Mouse (Mus musculus) liver, adult (tissue): ENCODE measurements around the gene Kcnb1.

ENCODE experiments used
- GATA4 ChIP-seq: IDR thresholded peaks from 2 replicates; pipeline ENCODE4 v1.6.1; 2014; ENCODE audit warnings: mild to moderate bottlenecking, low read length; ENCODE audit not compliant: insufficient replicate concordance

The Kcnb1 gene

GRCm38 (mm10) chr2:167058814-167059387 lies 131.1 kb downstream of the Kcnb1 start:
- TF ChIP-seq GATA4 = no peak

GRCm38 (mm10) chr2:167058201-167058600 lies 131.8 kb downstream of the Kcnb1 start:
- TF ChIP-seq GATA4 = peak; percentile 49; the same call in 1 of the 2 replicates

- no peak for TF ChIP-seq GATA4
Measured at GRCm38 (mm10) chr2:167056942-167057323, 133.0 kb downstream of the Kcnb1 start.

- no peak for TF ChIP-seq GATA4
Measured at GRCm38 (mm10) chr2:167056210-167056941, 133.6 kb downstream of the Kcnb1 start.

- peak; percentile 18; the same call in 1 of the 2 replicates for TF ChIP-seq GATA4
Measured at GRCm38 (mm10) chr2:167055386-167055785, 134.6 kb downstream of the Kcnb1 start.

GRCm38 (mm10) chr2:167053127-167053844 lies 136.7 kb downstream of the Kcnb1 start:
- TF ChIP-seq GATA4 = no peak

- TF ChIP-seq GATA4 = no peak
Measured at GRCm38 (mm10) chr2:167048698-167049358, 141.1 kb downstream of the Kcnb1 start.

- TF ChIP-seq GATA4 = no peak
Measured at GRCm38 (mm10) chr2:167048223-167048622, 141.7 kb downstream of the Kcnb1 start.
